Mouse (Mus musculus) forebrain, embryonic 16.5 days (tissue): ENCODE results near the gene Chrnb1. TPM values are rescaled to one million over a fixed set of nuclear protein-coding genes. Genes with fewer than 3 reads are reported as not detected.

Experiments used
- ATAC-seq: fragments of 200-750 bp; cut with Nextera tagmentation; 2 replicates; pipeline ENCODE4 v1.8.0; 2017; ENCODE audit warnings: mild to moderate bottlenecking, moderate library complexity
- H3K27ac ChIP-seq: fragments of 300-500 bp; sonication (generic); 2 replicates; pipeline ENCODE4 v1.5.1; 2014; ENCODE audit warnings: low read length, control low read depth
- H3K27me3 ChIP-seq: fragments of 300-500 bp; sonication (generic); replicated peaks from 2 replicates; pipeline ENCODE4 v1.6.1; 2014; ENCODE audit warnings: low read length; ENCODE audit not compliant: control insufficient read depth, insufficient read depth
- H3K36me3 ChIP-seq: fragments of 300-500 bp; sonication (generic); 2 replicates; pipeline ENCODE4 v1.6.1; 2014; ENCODE audit not compliant: control insufficient read depth, insufficient read depth
- H3K4me1 ChIP-seq: fragments of 300-500 bp; sonication (generic); replicated peaks from 2 replicates; pipeline ENCODE4 v1.6.1; 2014; ENCODE audit warnings: low read length; ENCODE audit not compliant: control insufficient read depth, insufficient read depth
- H3K4me2 ChIP-seq: fragments of 300-500 bp; sonication (generic); 2 replicates; pipeline ENCODE4 v1.6.1; 2014; ENCODE audit warnings: mild to moderate bottlenecking, low read length, control low read depth
- H3K4me3 ChIP-seq: fragments of 300-500 bp; sonication (generic); replicated peaks from 2 replicates; pipeline ENCODE4 v1.5.1; 2014; ENCODE audit warnings: mild to moderate bottlenecking, low read length, control low read depth
- H3K9ac ChIP-seq: fragments of 300-500 bp; sonication (generic); replicated peaks from 2 replicates; pipeline ENCODE4 v1.6.1; 2014; ENCODE audit warnings: low read depth, low read length, control low read depth
- H3K9me3 ChIP-seq: fragments of 300-500 bp; sonication (generic); 2 replicates; pipeline ENCODE4 v1.6.1; 2016; ENCODE audit warnings: low read length; ENCODE audit not compliant: control insufficient read depth
- WGBS: fragments of 180-500 bp; shearing (Covaris S2); extraction: QIAGEN DNeasy Blood & Tissue Kit; methylation state at CpG from one replicate; pipeline ENCODE4 v1.1.7; 2014; 5-methylcytosine and 5-hydroxymethylcytosine counted together
- polyA plus RNA-seq: library from polyadenylated mRNA; unstranded; fragments of >200 nt; fragmentation: Nextera tagmentation; extraction: Ambion mirVana; gene quantifications from 2 replicates; pipeline ENCODE4 v1.2.1, GENCODE M21; 2015

The Chrnb1 gene
- polyA plus RNA-seq, 1 experiment from 2014 or later: 1.2 TPM

- no peaks in the 10 kb centered on the region for H3K9me3 ChIP-seq
- WGBS: under 1% methylated on average over 34 of the region's 37 CpGs
- H3K9ac ChIP-seq: peak overlapping the region; percentile 95
- no peaks in the 10 kb centered on the region for H3K36me3 ChIP-seq
- H3K4me1 ChIP-seq: peaks cover 23% of the 10 kb centered on the region
- peak overlapping the region; percentile 87 for H3K4me3 ChIP-seq
- no peaks in the 10 kb centered on the region for H3K27me3 ChIP-seq
- ATAC-seq: peak; percentile 82
- H3K4me2 ChIP-seq: peak overlapping the region; percentile 70
- peak overlapping the region; percentile 70 for H3K27ac ChIP-seq
Measured at GRCm38 (mm10) chr11:69766126-69766609, 29.6 kb downstream of the Chrnb1 start.

DNA sequence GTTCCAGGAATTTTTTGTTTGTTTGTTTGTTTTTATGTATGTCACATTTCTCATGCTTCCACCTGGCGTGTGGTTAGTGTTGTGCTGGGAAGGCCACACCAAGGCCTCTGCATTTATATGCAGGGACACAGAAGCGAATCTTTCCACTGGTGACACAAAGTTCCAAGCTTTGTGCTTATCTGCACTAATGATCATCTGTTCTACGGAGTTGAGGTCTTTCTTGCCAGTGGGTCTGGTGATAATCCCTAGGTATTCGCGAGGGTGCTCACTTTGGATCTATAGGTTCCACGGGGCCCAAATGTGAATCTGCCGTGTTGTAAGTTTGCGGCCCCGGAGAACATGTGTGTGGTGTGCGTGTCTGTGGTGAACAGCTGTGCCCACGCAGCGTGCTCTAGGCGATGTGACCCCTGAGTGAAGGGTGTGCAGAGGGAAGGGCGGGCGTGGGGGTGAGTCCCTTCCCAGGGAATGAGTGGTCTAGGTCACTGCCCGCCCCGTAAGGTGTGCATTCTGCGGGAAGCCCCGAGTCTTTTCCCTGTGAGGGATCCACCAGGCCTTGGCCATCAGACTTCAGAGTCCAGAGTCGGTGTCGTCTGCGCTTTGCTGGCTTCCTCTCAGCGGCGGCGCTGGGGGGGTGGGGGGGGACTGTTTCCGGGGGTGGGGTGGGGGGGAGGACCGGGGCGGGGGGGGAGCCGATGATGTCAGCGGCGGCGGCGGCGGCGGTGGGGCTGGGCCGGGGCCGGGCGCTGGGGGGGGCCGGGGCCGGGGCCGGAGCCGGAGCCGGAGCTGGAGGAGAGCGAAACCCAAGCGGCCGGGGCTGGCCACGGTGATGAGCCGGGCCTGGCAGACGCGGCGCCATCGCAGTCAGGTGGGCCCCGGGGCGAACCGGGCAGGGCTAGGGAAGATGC, 30.3 kb downstream of the Chrnb1 start, which contains the start of gene Zbtb4:
Zbtb4 (plus strand) TSS at position 692 of the 905 bp plus-strand sequence.
- peak within 1 kb of the TSS; percentile 70 for H3K4me2 ChIP-seq
- H3K9me3 ChIP-seq: no peaks in the 10 kb centered on the region
- peak within 1 kb of the TSS; percentile 95 for H3K9ac ChIP-seq
- no peaks in the 10 kb centered on the region for H3K36me3 ChIP-seq
- peak; percentile 59 for ATAC-seq
- peak within 1 kb of the TSS; percentile 87 for H3K4me3 ChIP-seq
- no peaks in the 10 kb centered on the region for H3K27me3 ChIP-seq
- peaks cover 25% of the 10 kb centered on the region for H3K4me1 ChIP-seq
- H3K27ac ChIP-seq: peak within 1 kb of the TSS; percentile 70
- WGBS: 21% methylated on average over 35 of the region's 55 CpGs

DNA sequence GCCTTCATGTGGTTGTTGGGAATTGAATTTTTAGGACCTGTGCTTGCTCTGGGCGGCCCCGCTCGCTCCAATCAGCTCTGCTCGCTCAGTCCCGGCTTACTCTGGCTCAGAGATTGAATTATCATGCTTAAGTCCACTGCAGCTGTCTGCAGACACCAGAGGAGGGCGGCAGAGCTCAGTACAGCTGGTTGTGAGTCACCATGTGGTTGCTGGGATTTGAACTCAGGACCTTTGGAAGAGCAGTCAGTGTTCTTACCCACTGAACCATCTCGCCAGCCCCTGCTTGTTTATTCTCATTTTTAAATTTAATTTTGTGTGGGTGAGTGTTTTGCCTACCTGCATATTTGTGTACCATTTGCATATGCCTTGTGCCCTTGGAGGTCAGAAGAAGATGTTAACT, 32.2 kb downstream of the Chrnb1 start:
- Histone ChIP-seq H3K4me2 (no peak overlapping the region), H3K4me3 (no peak overlapping the region), H3K9me3 (no peaks in the 10 kb centered on the region), H3K27ac (no peak overlapping the region), H3K9ac (no peak overlapping the region), H3K27me3 (no peaks in the 10 kb centered on the region), H3K4me1 (peaks cover 36% of the 10 kb centered on the region), H3K36me3 (no peaks in the 10 kb centered on the region)
- 68% methylated on average over 7 of the region's 7 CpGs for WGBS
- ATAC-seq: no peak

DNA sequence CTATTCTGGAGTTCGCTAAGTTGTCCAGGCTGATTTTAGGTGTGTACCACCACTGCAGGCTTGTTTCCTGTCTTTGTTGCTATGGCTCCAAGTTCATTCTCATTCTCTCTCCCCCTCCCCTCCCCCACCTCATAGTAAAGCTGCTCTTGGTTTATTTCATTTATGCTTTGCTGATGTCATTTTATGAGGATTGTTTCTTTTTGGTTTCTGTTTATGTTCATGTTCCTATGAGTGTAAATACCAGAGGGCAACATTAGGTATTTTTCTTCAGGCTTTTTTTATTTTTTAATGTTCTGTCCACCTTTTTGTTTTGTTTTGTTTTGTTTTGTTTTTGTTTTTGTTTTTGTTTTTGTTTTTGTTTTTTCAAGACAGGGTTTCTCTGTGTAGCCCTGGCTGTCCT, 33.9 kb downstream of the Chrnb1 start, which contains the start of gene Slc35g3:
Slc35g3 (minus strand) TSS at position 101 of the 400 bp plus-strand sequence.
- ATAC-seq: no peak
- Histone ChIP-seq H3K27me3 (no peaks in the 10 kb centered on the region), H3K9ac (no peak within 1 kb of the TSS), H3K4me1 (peaks cover 32% of the 10 kb centered on the region), H3K4me3 (no peak within 1 kb of the TSS), H3K27ac (no peak within 1 kb of the TSS), H3K9me3 (no peaks in the 10 kb centered on the region), H3K36me3 (no peaks in the 10 kb centered on the region), H3K4me2 (no peak within 1 kb of the TSS)
- 79% methylated on average over 1 of the region's 1 CpGs for WGBS

GRCm38 (mm10) chr11:69760901-69761200, 34.9 kb downstream of the Chrnb1 start:
- H3K9ac ChIP-seq: no peak overlapping the region
- peaks cover 32% of the 10 kb centered on the region for H3K4me1 ChIP-seq
- H3K4me2 ChIP-seq: no peak overlapping the region
- H3K36me3 ChIP-seq: no peaks in the 10 kb centered on the region
- no peak for ATAC-seq
- no peaks in the 10 kb centered on the region for H3K27me3 ChIP-seq
- H3K4me3 ChIP-seq: no peak overlapping the region
- 89% methylated on average over 7 of the region's 7 CpGs for WGBS
- H3K9me3 ChIP-seq: no peaks in the 10 kb centered on the region
- no peak overlapping the region; the same call in 1 of the 2 replicates for H3K27ac ChIP-seq

- Histone ChIP-seq H3K27me3 (no peaks in the 10 kb centered on the region), H3K36me3 (no peaks in the 10 kb centered on the region), H3K4me2 (peak overlapping the region; percentile 81), H3K4me1 (peaks cover 34% of the 10 kb centered on the region), H3K9ac (peak overlapping the region; percentile 65), H3K9me3 (no peaks in the 10 kb centered on the region), H3K4me3 (no peak overlapping the region; the same call in 1 of the 2 replicates), H3K27ac (peak overlapping the region; percentile 99)
- 78% methylated on average over 14 of the region's 14 CpGs for WGBS
- no peak for ATAC-seq
Measured at GRCm38 (mm10) chr11:69760160-69760900, 35.4 kb downstream of the Chrnb1 start.

- peak overlapping the region; percentile 65 for H3K9ac ChIP-seq
- under 1% methylated on average over 37 of the region's 37 CpGs for WGBS
- no peaks in the 10 kb centered on the region for H3K36me3 ChIP-seq
- peak overlapping the region; percentile 81 for H3K4me2 ChIP-seq
- ATAC-seq: peak; percentile 83
- H3K4me3 ChIP-seq: peak overlapping the region; percentile 48
- H3K27me3 ChIP-seq: no peaks in the 10 kb centered on the region
- peaks cover 38% of the 10 kb centered on the region for H3K4me1 ChIP-seq
- H3K9me3 ChIP-seq: no peaks in the 10 kb centered on the region
- peak overlapping the region; percentile 99 for H3K27ac ChIP-seq
Measured at GRCm38 (mm10) chr11:69758971-69759721, 36.6 kb downstream of the Chrnb1 start.

DNA sequence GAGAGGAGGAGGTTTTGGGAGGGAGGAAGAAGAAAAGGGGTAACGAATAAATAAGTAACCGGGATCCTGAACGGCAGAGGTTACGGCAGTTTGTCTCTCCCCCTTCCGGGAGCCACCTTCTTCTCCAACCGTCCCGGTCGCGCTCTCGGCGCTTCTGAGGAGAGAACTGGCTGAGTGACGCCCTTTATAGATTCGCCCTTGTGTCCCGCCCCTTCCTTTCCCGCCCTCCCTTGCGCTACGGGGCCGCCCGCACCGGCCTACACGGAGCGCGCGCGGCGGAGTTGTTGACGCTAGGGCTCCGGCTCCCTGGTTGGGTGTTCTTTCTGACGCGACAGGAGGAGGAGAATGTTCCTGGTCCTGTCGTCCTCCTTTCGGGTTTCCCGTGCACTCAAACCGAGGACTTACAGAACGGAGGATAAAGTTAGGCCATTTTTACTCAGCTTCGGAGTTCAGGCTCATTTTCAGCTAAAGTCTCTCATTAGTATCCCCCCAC, 37.2 kb downstream of the Chrnb1 start, which contains the start of gene Polr2a:
Polr2a (minus strand) TSS at position 160 of the 493 bp plus-strand sequence.
- no peaks in the 10 kb centered on the region for H3K36me3 ChIP-seq
- H3K27me3 ChIP-seq: no peaks in the 10 kb centered on the region
- no peaks in the 10 kb centered on the region for H3K9me3 ChIP-seq
- H3K4me2 ChIP-seq: peak within 1 kb of the TSS; percentile 81
- peak; percentile 94 for ATAC-seq
- peaks cover 41% of the 10 kb centered on the region for H3K4me1 ChIP-seq
- peak within 1 kb of the TSS; percentile 99 for H3K27ac ChIP-seq
- H3K9ac ChIP-seq: peak within 1 kb of the TSS; percentile 77
- WGBS: under 1% methylated on average over 33 of the region's 36 CpGs
- peak within 1 kb of the TSS; percentile 48 for H3K4me3 ChIP-seq
